Mouse (Mus musculus) B cell, adult 67 days (primary cell): ENCODE measurements around the gene Agtrap. TPM values are rescaled to one million over a fixed set of nuclear protein-coding genes. Genes with fewer than 3 reads are reported as not detected.

Source experiments
- total RNA-seq, 2 experiments: library from RNA; stranded (reverse); gene quantifications; 4 replicates each; pipeline ENCODE4 v1.2.4; 2023

The Agtrap gene
- total RNA-seq = 10 to 100 TPM; 12.8 to 16.6 TPM

DNA sequence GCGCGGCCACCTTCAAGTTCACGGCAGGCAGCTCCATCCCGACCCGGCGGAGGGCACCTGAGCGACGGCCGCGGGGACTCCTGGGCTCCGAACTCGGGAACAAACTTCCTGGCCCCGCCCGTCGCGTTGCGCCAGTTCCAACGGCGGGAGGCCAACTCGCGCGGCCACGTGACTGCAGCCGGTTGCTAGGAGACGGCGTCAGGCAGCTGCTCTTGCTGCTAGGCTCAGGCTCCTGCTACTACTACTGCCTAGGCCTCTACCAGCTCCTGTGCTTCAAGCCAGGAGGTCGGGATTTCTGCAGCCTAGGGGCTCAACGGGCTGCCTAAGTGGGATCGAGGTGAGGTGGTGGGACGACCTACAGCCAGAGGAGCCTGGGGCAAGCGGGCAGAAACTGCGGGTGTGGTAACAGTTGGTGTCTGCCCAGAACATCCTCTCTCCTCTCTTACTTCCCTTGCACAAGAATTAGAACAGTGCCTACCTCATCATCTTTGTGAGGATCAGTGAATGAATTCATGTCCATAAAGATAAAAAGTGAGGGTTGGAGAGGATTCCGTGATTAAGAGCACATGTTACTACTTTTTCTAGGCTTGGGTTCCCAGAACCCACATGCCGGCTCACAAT lies at the start of gene Agtrap:
Gene Agtrap (minus strand): TSS at position 125 of the 621 bp plus-strand sequence.

DNA sequence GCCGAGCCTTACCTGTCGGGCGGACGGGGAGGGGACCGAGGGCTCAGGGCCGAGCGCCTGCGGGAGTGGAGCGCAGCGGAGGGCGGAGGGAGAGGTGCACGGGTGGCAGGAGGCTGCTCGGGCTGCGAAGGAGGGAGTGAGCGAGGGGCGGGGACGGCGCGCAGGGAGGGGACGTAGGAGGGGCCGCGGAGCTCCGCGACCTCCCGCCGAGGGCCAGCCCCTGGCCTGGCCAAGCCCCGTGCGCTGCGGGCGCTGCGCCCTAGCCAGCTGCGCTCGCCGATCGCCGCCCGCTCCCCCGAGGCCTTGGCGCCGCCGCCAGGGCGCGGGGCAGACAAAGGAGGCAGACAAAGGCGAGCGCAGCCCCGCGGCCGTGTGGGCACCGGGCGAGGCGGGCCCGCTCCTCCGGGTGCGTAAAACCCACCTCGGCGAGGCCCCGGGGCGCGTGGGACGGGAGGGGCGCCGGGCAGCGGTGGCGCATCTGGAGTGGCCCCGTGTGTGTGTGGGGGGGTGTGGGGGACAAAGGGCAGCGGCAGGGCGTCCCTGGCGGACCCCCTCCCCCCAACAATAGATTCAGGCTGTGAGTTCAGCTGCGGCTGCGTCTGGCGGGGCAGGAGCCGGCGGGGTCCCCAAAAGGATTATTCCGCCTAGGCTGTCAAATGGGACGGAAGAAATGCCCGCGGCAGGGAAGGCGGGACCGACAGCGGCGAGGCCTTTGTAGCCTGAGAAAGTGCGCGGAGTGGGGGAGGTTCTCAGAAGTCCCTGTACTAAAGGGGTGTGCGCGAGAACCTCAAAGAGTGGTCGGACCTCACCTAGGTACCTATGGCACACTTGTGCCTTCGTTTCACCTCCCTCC lies 43.0 kb upstream of the Agtrap start, which contains the start of gene Draxin:
Gene Draxin (minus strand): TSS at position 138 of the 853 bp plus-strand sequence.

GRCm38 (mm10) chr4:148130133-148130532 lies 42.3 kb upstream of the Agtrap start, which contains the start of gene Mad2l2:
TSS of gene Mad2l2 (plus strand) at chr4:148130384.

GRCm38 (mm10) chr4:148038600-148039253 lies 49.1 kb downstream of the Agtrap start, which contains the start of the genes Clcn6 and Mthfr:
TSS of gene Clcn6 (minus strand) at chr4:148038821.
TSS of gene Mthfr (plus strand) at chr4:148039077.

Other genes starting within 250 kb of the Agtrap start
- gene Zfp933, start 239.7 kb downstream of the Agtrap start, total RNA-seq = 10 to 100 TPM; 14.4 to 23.7 TPM
- 10 to 100 TPM; 46.2 to 52.4 TPM for gene Miip, start 219.2 kb downstream of the Agtrap start, total RNA-seq
- gene Fv1, start 219.1 kb downstream of the Agtrap start, total RNA-seq = 10 to 100 TPM in 1 of 2 experiments, 1 to 10 TPM in 1; 9.8 to 16.0 TPM
- gene Mfn2, start 183.3 kb downstream of the Agtrap start, total RNA-seq = 10 to 100 TPM; 46.3 to 53.6 TPM
- gene Plod1, start 151.3 kb downstream of the Agtrap start, total RNA-seq = 1 to 10 TPM; 6.5 to 6.7 TPM
- gene 2510039O18Rik, start 147.1 kb downstream of the Agtrap start, total RNA-seq = 10 to 100 TPM; 65.5 to 69.7 TPM
- gene Nppb, start 102.2 kb downstream of the Agtrap start, total RNA-seq = not detected
- not detected for gene Nppa, start 87.3 kb downstream of the Agtrap start, total RNA-seq
- 10 to 100 TPM; 38.3 to 38.7 TPM for gene Clcn6, start 49.2 kb downstream of the Agtrap start, total RNA-seq
- 10 to 100 TPM; 15.1 to 18.0 TPM for gene Mthfr, start 49.0 kb downstream of the Agtrap start, total RNA-seq
- gene Mad2l2, start 42.4 kb upstream of the Agtrap start, total RNA-seq = 10 to 100 TPM; 29.2 to 31.7 TPM
- gene Draxin, start 42.7 kb upstream of the Agtrap start, total RNA-seq = not detected
- 10 to 100 TPM; 14.1 to 18.5 TPM for gene Fbxo6, start 64.1 kb upstream of the Agtrap start, total RNA-seq
- gene Fbxo44, start 72.5 kb upstream of the Agtrap start, total RNA-seq = 1 to 10 TPM; 5.6 to 6.2 TPM
- gene Fbxo2, start 72.6 kb upstream of the Agtrap start, total RNA-seq = not detected
- not detected for gene Disp3, start 199.9 kb upstream of the Agtrap start, total RNA-seq